Mouse (Mus musculus): Measurements from ENCODE around the gene Hoxa4.

Gene Hoxa4

GRCm38 (mm10) chr6:52150401-52150966 is 41.1 kb downstream of the Hoxa4 start:
- no peak for DNase-seq (ENCODE audit: low spot score)

Measured in urinary bladder, postnatal 10 days (tissue).